Mouse (Mus musculus) embryonic fibroblast, embryonic 13.5 days (primary cell): ENCODE data around the gene Arhgap10.

Experiments
- CTCF ChIP-seq: IDR thresholded peaks from 2 replicates; pipeline ENCODE4 v1.5.1; 2011; ENCODE audit warnings: mild to moderate bottlenecking, control low read depth, low read length, moderate library complexity, borderline replicate concordance; ENCODE audit not compliant: insufficient read depth
- POLR2A ChIP-seq: IDR thresholded peaks from 2 replicates; pipeline ENCODE4 v1.6.1; 2011; ENCODE audit warnings: low read depth, mild to moderate bottlenecking, control low read depth, low read length, moderate library complexity

DNA sequence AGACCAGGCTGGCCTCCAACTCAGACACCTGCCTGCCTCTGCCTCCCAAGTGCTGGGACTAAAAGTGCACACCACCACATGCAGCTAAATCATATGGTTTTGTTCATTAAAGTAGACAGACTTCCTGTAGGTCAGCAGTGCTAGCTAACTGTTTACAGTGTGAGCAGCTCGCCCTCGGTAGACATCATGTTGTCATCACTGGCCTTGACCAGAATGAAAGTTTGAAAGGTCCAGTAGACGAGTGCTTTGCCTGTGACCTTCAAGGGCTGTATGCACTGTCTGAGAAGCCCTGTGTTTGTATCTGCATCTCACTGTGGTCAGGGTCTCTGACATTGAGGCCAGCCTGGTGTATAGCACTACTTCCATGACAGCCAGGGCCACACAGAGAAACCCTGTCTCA lies 43.7 kb upstream of the Arhgap10 start:
- TF ChIP-seq POLR2A (no peak), CTCF (no peak)
